19 mouse cellular contexts compared by ENCODE assay signal in the genomic region with DNA sequence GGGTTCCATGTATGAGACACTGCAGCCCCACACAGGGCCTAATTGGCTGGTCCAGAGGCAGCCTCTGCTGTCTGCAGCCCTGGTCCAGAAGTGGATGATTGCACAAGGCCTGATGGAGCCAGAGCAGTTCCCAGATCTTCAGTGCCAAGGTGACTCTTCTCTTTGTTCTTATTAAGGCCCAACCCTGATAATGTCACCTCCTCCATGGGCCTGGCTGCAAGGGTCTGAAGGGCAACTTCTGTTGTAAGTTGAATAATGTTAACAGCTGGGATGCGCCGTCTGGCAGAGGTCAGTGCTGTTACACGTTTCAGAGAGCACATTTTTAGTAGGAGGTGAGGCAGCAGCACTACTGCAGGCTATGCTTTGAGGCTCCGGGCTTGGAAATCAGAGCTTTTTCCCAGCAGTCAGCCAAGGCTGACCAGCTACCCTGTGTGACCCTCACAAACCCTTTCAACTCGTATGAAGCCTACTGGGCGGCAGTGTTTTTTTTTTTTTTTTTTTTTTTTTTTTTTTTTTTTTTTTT.
"Had no signal": no experiment of that assay in that cellular context is flagged by ENCODE, and none has a peak within 500 bp of the region (broad histone marks: within the 10 kb centered on the region; RNA-seq: fewer than 3 reads in every experiment).

No protein-coding gene starts in this region.

- H3K27ac ChIP-seq: intestine, embryonic 15.5 days; limb, embryonic 10.5 days; limb, embryonic 13.5 days; liver, embryonic 13.5 days; macrophage; midbrain, embryonic 12.5 days; midbrain, embryonic 15.5 days; neural tube, embryonic 12.5 days; neural tube, embryonic 15.5 days had no signal

- ATAC-seq: intestine, embryonic 15.5 days; lung, postnatal 0 days; midbrain, embryonic 15.5 days had no signal

- H3K9ac ChIP-seq: intestine, embryonic 15.5 days; limb, embryonic 13.5 days; liver, embryonic 13.5 days; lung, embryonic 14.5 days; midbrain, embryonic 12.5 days; midbrain, embryonic 15.5 days; neural tube, embryonic 12.5 days; neural tube, embryonic 15.5 days had no signal

- H3K27me3 ChIP-seq: intestine, embryonic 15.5 days; limb, embryonic 13.5 days; liver, embryonic 13.5 days; midbrain, embryonic 12.5 days; midbrain, embryonic 15.5 days; neural tube, embryonic 12.5 days; neural tube, embryonic 15.5 days had no signal

- H3K36me3 ChIP-seq: intestine, embryonic 15.5 days; limb, embryonic 10.5 days; limb, embryonic 13.5 days; liver, embryonic 13.5 days; midbrain, embryonic 12.5 days; midbrain, embryonic 15.5 days; neural tube, embryonic 12.5 days; neural tube, embryonic 15.5 days had no signal

- H3K4me2 ChIP-seq: intestine, embryonic 15.5 days; limb, embryonic 13.5 days; liver, embryonic 13.5 days; lung, embryonic 14.5 days; midbrain, embryonic 12.5 days; midbrain, embryonic 15.5 days; neural tube, embryonic 12.5 days; neural tube, embryonic 15.5 days had no signal

- H3K9me3 ChIP-seq: intestine, embryonic 15.5 days; limb, embryonic 10.5 days; limb, embryonic 13.5 days; liver, embryonic 13.5 days; midbrain, embryonic 12.5 days; midbrain, embryonic 15.5 days; neural tube, embryonic 12.5 days; neural tube, embryonic 15.5 days had no signal

- DNase-seq: kidney, adult 11 months; kidney, adult 9 months; kidney, postnatal 36 days; layer of hippocampus, adult 9-11 months; liver; liver, embryonic 13.5 days; lung, embryonic 14.5 days; right cerebral cortex, adult 18-20 months; thymus, adult 18-20 months; thymus, postnatal 36 days had no signal

- H3K4me1 ChIP-seq: intestine, embryonic 15.5 days; limb, embryonic 13.5 days; midbrain, embryonic 12.5 days; midbrain, embryonic 15.5 days; neural tube, embryonic 12.5 days had no signal

- H3K4me3 ChIP-seq: intestine, embryonic 15.5 days; limb, embryonic 10.5 days; limb, embryonic 13.5 days; liver, embryonic 13.5 days; midbrain, embryonic 12.5 days; midbrain, embryonic 15.5 days; neural tube, embryonic 12.5 days; neural tube, embryonic 15.5 days had no signal
